Mouse (Mus musculus): ENCODE measurements around the gene Tmem211.

GRCm38 (mm10) chr5:113219876-113220275 lies 6.8 kb upstream of the Tmem211 start:
- no peak for TF ChIP-seq POLR2A (IDR thresholded peaks at IDR 0.05; ENCODE audit: borderline replicate concordance, extremely low read depth, insufficient read depth, insufficient read length, poor library complexity, severe bottlenecking)
- TF ChIP-seq CTCF (IDR thresholded peaks at IDR 0.05; ENCODE audit: borderline replicate concordance, extremely low read depth, insufficient read depth, insufficient read length) = no peak

Measured in brain, embryonic 14.5 days (tissue).